Mouse (Mus musculus) spleen, adult 2 months (tissue): ENCODE data around the gene Atp6v0c.
A peak's percentile ranks its signal among the peaks of the same experiment; 100 is the strongest.

Experiments used
- CTCF ChIP-seq: fragments of 200-500 bp; IDR thresholded peaks from 2 replicates; pipeline ENCODE4 v1.5.1; 2011; ENCODE audit warnings: mild to moderate bottlenecking, inconsistent platforms; ENCODE audit not compliant: insufficient read depth, insufficient read length, insufficient replicate concordance; ENCODE audit errors: extremely low read depth
- POLR2A ChIP-seq: fragments of 200-500 bp; IDR thresholded peaks from 2 replicates; pipeline ENCODE4 v1.6.1; 2011; ENCODE audit warnings: low read depth, low read length, inconsistent platforms

DNA sequence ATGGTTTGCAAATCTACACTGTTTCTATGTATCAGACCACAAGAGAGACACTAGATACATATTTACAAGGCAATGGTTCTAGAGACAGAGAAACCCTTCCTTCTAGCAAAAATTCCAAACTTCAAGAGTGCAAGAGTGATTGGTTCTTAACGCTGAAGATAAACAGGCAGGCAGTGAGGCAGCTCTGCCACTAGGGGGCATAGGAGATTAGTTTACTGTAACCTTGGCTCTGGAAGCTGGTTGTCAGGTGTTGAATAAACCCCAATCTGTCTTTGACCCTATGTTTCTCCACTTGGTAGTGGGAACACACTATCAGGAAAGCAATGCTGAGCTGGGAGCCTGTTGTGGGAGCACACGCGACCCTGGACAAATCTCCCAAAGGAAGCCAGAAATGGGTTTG lies 3.9 kb upstream of the Atp6v0c start:
- TF ChIP-seq CTCF = peak; percentile 78; the same call in 1 of the 2 replicates
- no peak for TF ChIP-seq POLR2A
